Mouse (Mus musculus) midbrain, postnatal 0 days (tissue): Measurements from ENCODE around the gene Cd86. TPM values are rescaled to one million over a fixed set of nuclear protein-coding genes. Genes with fewer than 3 reads are reported as not detected.

Experiments used
- ATAC-seq: fragments of 200-750 bp; cut with Nextera tagmentation; 2 replicates; pipeline ENCODE4 v1.8.0; 2017; ENCODE audit warnings: moderate number of reproducible peaks, mild to moderate bottlenecking, moderate TSS enrichment, moderate library complexity; ENCODE audit not compliant: low FRiP score
- DNase-seq: peaks from one replicate; pipeline ENCODE4 v3.0.0-alpha.2; 2015; ENCODE audit warnings: low spot score
- H3K27ac ChIP-seq: fragments of 300-500 bp; sonication (generic); 2 replicates; pipeline ENCODE4 v1.5.1; 2014; ENCODE audit warnings: low read depth, mild to moderate bottlenecking, low read length, mixed read lengths
- H3K27me3 ChIP-seq: fragments of 300-500 bp; sonication (generic); 2 replicates; pipeline ENCODE4 v1.6.1; 2014; ENCODE audit warnings: low read length, control low read depth, mixed read lengths; ENCODE audit not compliant: insufficient read depth
- H3K36me3 ChIP-seq: fragments of 300-500 bp; sonication (generic); 2 replicates; pipeline ENCODE4 v1.6.1; 2014; ENCODE audit warnings: low read length, control low read depth, mixed read lengths; ENCODE audit not compliant: insufficient read depth
- H3K4me1 ChIP-seq: fragments of 300-500 bp; sonication (generic); 2 replicates; pipeline ENCODE4 v1.6.1; 2014; ENCODE audit warnings: mild to moderate bottlenecking, control low read depth, antibody characterized with exemption, low read length, mixed read lengths; ENCODE audit not compliant: insufficient read depth
- H3K4me2 ChIP-seq: fragments of 300-500 bp; sonication (generic); 2 replicates; pipeline ENCODE4 v1.6.1; 2014; ENCODE audit warnings: low read depth, mild to moderate bottlenecking, low read length, mixed read lengths; ENCODE audit not compliant: poor library complexity, severe bottlenecking
- H3K4me3 ChIP-seq: fragments of 300-500 bp; sonication (generic); 2 replicates; pipeline ENCODE4 v1.5.1; 2014; ENCODE audit warnings: low read depth, mild to moderate bottlenecking, low read length, moderate library complexity
- H3K9ac ChIP-seq: fragments of 300-500 bp; sonication (generic); replicated peaks from 2 replicates; pipeline ENCODE4 v1.6.1; 2014; ENCODE audit warnings: mild to moderate bottlenecking, low read length, moderate library complexity, mixed read lengths; ENCODE audit not compliant: poor library complexity, severe bottlenecking
- H3K9me3 ChIP-seq: fragments of 300-500 bp; sonication (generic); 2 replicates; pipeline ENCODE4 v1.6.1; 2016; ENCODE audit warnings: low read length, control low read depth
- CTCF ChIP-seq: IDR thresholded peaks from 2 replicates; pipeline ENCODE4 v1.5.1; 2016; ENCODE audit warnings: antibody characterized with exemption, mild to moderate bottlenecking
- WGBS: fragments of 180-500 bp; shearing (Covaris S2); extraction: QIAGEN DNeasy Blood & Tissue Kit; methylation state at CpG from one replicate; pipeline ENCODE4 v1.1.7; 2014; 5-methylcytosine and 5-hydroxymethylcytosine counted together
- polyA plus RNA-seq: library from polyadenylated mRNA; unstranded; fragments of >200 nt; fragmentation: Nextera tagmentation; extraction: Ambion mirVana; gene quantifications from 2 replicates; pipeline ENCODE4 v1.2.1, GENCODE M21; 2015
- total RNA-seq: library from RNA; depleted of rRNA; stranded (reverse); fragments of >200 nt; gene quantifications from 2 replicates; pipeline ENCODE4 v1.2.3, GENCODE M21; 2014

Cd86 gene
- total and polyA plus RNA-seq, 2 experiments from 2014 or later: 1.7 to 2.3 TPM

GRCm38 (mm10) chr16:36631607-36632006 is 34.3 kb downstream of the Cd86 start:
- no peak overlapping the region for H3K27ac ChIP-seq
- TF ChIP-seq CTCF: no peak
- DNase-seq (no peak), ATAC-seq (no peak)
- no peaks in the 10 kb centered on the region for H3K4me1 ChIP-seq
- no peak overlapping the region for H3K4me2 ChIP-seq
- WGBS: 92% methylated on average over 5 of the region's 5 CpGs
- no peaks in the 10 kb centered on the region for H3K36me3 ChIP-seq
- no peaks in the 10 kb centered on the region for H3K27me3 ChIP-seq
- no peaks in the 10 kb centered on the region for H3K9me3 ChIP-seq
- H3K4me3 ChIP-seq: no peak overlapping the region
- no peak overlapping the region for H3K9ac ChIP-seq

DNA sequence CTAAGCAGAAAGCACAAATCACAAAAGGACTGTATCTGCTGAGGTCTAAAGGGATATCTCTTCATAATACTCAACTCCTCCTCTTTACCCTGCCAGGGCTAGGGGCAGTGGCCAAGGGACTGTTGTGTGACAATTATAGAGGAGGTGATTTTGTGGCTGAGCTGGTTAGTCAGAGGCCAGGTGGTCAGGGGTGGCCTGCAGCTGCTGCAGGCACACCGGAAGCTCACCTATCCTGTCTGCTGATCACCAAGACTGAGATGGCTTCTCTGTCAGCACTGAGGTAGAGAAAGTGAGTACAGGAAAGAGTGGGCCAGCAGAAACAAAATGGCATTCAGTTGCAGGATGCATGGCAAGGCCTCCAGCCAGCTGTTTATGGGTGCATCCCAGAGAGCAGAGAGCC is 38.1 kb downstream of the Cd86 start:
- Histone ChIP-seq H3K4me1 (no peaks in the 10 kb centered on the region), H3K27me3 (no peaks in the 10 kb centered on the region), H3K4me3 (no peak overlapping the region), H3K9ac (no peak overlapping the region), H3K4me2 (no peak overlapping the region), H3K27ac (no peak overlapping the region), H3K9me3 (no peaks in the 10 kb centered on the region), H3K36me3 (no peaks in the 10 kb centered on the region)
- no peak for DNase-seq
- no peak for ATAC-seq
- no peak for TF ChIP-seq CTCF
- WGBS: 96% methylated on average over 1 of the region's 1 CpGs

DNA sequence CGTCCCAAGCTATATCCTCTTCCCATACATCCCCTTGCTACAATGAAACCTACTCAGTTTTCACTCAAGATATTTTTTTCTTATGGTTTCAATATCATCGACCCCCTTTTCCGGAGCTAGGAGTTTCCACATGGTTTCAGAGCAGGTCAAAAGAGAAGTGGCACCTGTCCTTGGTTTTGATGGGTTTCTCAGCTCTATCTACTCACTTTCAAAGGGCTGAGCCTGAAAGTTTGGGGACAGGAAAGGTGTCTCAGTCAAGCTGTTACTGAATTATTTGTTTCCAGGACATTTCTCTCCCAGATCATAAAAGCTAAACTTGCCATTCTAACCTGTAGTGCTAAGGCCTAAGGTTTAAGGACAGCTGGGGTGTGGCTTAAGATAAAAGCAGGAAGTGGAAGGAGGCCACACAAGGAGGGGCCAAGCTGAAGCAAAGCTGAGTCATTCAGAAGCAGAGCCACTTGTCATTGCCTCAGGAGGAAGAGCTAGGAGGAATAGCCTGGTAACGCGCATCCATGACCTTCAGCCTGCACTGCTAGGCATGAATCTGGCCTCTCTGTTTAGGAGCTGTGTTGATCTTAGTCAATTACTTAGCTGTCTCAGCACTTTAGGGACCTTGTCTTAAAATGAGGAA is 39.2 kb downstream of the Cd86 start:
- no peak overlapping the region for H3K9ac ChIP-seq
- H3K4me3 ChIP-seq: no peak overlapping the region
- whole genome bisulfite sequencing: 90% methylated on average over 5 of the region's 5 CpGs
- H3K36me3 ChIP-seq: no peaks in the 10 kb centered on the region
- H3K27me3 ChIP-seq: no peaks in the 10 kb centered on the region
- no peak for DNase-seq
- H3K4me2 ChIP-seq: no peak overlapping the region
- no peak for TF ChIP-seq CTCF
- no peak for ATAC-seq
- no peaks in the 10 kb centered on the region for H3K9me3 ChIP-seq
- H3K27ac ChIP-seq: no peak overlapping the region
- H3K4me1 ChIP-seq: no peaks in the 10 kb centered on the region

GRCm38 (mm10) chr16:36625909-36626308 is 40.0 kb downstream of the Cd86 start:
- no peak for TF ChIP-seq CTCF
- Histone ChIP-seq H3K27me3 (no peaks in the 10 kb centered on the region), H3K9me3 (no peaks in the 10 kb centered on the region), H3K4me2 (no peak overlapping the region), H3K4me1 (no peaks in the 10 kb centered on the region), H3K9ac (no peak overlapping the region), H3K4me3 (no peak overlapping the region), H3K36me3 (no peaks in the 10 kb centered on the region), H3K27ac (no peak overlapping the region)
- DNase-seq (no peak), ATAC-seq (no peak)
- WGBS: 100% methylated on average over 1 of the region's 1 CpGs

DNA sequence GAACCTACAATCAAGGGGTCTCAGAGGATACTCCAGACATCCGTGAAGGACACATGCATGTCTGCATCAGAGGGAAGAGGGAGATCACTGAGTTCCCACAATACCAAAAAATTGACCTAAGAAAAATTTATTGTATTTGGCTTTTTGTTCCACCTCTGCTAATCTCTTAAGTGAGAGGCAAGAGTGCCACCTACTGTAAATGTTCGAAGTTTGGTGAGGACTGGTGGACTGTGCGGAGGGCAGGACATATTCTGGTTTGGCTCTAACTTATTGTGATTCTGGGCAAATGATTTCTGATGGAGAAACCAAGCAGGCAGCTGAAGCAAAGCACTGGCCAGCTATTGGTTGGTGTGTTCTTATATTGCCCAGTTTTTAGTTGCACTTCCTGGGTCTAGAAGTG is 43.6 kb downstream of the Cd86 start:
- 87% methylated on average over 3 of the region's 3 CpGs for WGBS
- Histone ChIP-seq H3K4me2 (no peak overlapping the region), H3K9me3 (no peaks in the 10 kb centered on the region), H3K9ac (no peak overlapping the region), H3K27me3 (no peaks in the 10 kb centered on the region), H3K36me3 (no peaks in the 10 kb centered on the region), H3K27ac (no peak overlapping the region), H3K4me1 (no peaks in the 10 kb centered on the region), H3K4me3 (no peak overlapping the region)
- peak; percentile 56 for TF ChIP-seq CTCF
- ATAC-seq (no peak), DNase-seq (peak; percentile 9)

DNA sequence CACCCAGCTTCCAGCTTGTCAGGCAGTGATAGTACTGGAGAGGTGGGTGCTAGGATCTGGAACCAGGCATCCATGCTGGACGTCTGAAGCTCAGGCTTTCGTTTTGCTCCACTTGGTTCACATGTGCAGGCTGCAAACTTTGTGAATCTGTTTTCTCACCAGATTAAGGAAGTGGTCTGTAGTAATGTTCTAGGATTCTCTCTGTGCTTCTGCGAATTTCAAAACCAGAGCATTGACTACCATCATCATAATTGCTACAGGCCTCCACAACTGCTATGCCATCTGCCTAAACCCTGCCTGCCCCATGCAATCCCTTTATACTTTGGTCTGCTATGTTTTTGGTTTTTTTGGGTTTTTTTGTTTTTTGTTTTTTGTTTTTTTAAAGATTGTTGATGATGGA is 44.8 kb downstream of the Cd86 start:
- no peaks in the 10 kb centered on the region for H3K36me3 ChIP-seq
- WGBS: 68% methylated on average over 3 of the region's 3 CpGs
- TF ChIP-seq CTCF: no peak
- no peaks in the 10 kb centered on the region for H3K4me1 ChIP-seq
- no peak overlapping the region for H3K27ac ChIP-seq
- H3K9ac ChIP-seq: no peak overlapping the region
- H3K9me3 ChIP-seq: no peaks in the 10 kb centered on the region
- H3K27me3 ChIP-seq: no peaks in the 10 kb centered on the region
- H3K4me3 ChIP-seq: no peak overlapping the region
- no peak for DNase-seq
- H3K4me2 ChIP-seq: no peak overlapping the region
- ATAC-seq: no peak
